Mouse (Mus musculus) heart, adult 2 months (tissue): Measurements from ENCODE around the gene C1qa.

Experiments
- CTCF ChIP-seq: fragments of 200-600 bp; IDR thresholded peaks from 2 replicates; pipeline ENCODE4 v1.8.1; 2022; ENCODE audit warnings: antibody characterized with exemption, mild to moderate bottlenecking, moderate library complexity
- EP300 ChIP-seq: fragments of 200-500 bp; IDR thresholded peaks from 2 replicates; pipeline ENCODE4 v1.6.1; 2011; ENCODE audit warnings: low read depth, low read length, control low read depth; ENCODE audit not compliant: insufficient read depth
- POLR2A ChIP-seq: fragments of 200-500 bp; IDR thresholded peaks from 2 replicates; pipeline ENCODE4 v1.6.1; 2011; ENCODE audit warnings: mild to moderate bottlenecking, low read depth, low read length, control low read depth; ENCODE audit not compliant: insufficient read depth

GRCm38 (mm10) chr4:136907033-136907432 lies 8.4 kb upstream of the C1qa start:
- TF ChIP-seq CTCF (peak; percentile 77), POLR2A (no peak), EP300 (0 out of 2 replicates have a peak, but pooled peaks have one; percentile 30)
